Mouse (Mus musculus): Measurements from ENCODE around the gene Mis18bp1. TPM values are rescaled to one million over a fixed set of nuclear protein-coding genes. Genes with fewer than 3 reads are reported as not detected.

The Mis18bp1 gene
- polyA plus RNA-seq (2012; fragmentation: generic; extraction: Trizol): 1.9 TPM

DNA sequence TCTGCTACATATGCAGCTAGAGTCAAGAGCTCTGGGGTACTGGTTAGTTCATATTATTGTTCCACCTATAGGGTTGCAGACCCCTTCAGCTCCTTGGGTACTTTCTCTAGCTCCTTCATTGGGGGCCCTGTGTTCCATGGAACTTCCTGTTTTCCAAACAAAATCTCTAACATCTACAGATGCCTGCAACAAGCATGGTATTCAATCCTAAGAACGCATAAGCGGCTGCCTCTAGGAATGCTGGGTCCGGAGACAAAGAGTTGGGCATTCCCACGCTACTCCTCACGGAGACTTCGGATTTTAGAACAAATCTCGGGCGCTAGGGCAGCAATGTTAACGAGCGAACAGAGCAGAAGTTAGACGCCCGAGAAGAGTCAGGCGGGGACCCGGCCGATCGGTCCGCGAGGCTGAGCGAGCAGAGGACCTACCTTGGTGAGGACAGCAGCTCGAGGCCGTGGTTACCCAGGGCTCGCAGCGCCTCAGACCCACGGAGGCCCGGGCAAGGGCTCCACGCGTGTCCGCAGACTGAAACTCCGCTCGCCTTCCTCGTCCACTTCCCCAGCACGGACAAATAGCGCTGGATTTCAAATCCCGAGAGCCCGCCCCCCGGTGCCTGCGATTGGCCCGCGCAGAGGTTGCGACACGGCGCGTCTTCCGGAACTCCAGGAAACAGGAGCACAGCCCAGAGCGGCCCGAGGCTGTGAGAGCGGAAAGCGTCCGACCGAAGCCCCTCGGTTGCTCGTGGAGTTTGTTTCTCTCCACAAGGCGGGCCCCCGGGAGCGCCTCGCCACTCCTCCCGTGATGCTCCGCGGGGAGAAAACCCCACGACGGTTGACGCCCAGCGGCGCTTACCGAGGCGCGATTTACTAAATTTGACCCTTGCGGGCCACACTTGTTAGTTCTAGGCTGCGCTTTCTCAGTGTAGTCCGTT lies at the start of gene Mis18bp1:
Gene Mis18bp1 (minus strand): TSS at position 584 of the 931 bp plus-strand sequence.
- TF ChIP-seq SRF (IDR thresholded peaks at IDR 0.05; ENCODE audit: control insufficient read depth, insufficient read length, low read depth) (no peak), CEBPB (IDR thresholded peaks at IDR 0.05; ENCODE audit: insufficient read depth, poor library complexity, severe bottlenecking) (peak; percentile 83), POLR2A (IDR thresholded peaks at IDR 0.05; ENCODE audit: insufficient read length, low read depth) (peak; percentile 61), MYOD1 (IDR thresholded peaks at IDR 0.05; ENCODE audit: control insufficient read depth in 1 of 3, insufficient read length in 2 of 3, low read depth in 2 of 3) (no peak), MAX (IDR thresholded peaks at IDR 0.05; ENCODE audit: low read depth) (peak; percentile 1), REST (IDR thresholded peaks at IDR 0.05; ENCODE audit: insufficient read depth, insufficient read length) (no peak), POLR2AphosphoS2 (IDR thresholded peaks at IDR 0.05; ENCODE audit: insufficient read length, low read depth) (peak; percentile 33), USF1 (IDR thresholded peaks at IDR 0.05; ENCODE audit: low read depth) (no peak), MYOG (IDR thresholded peaks at IDR 0.05; ENCODE audit: control insufficient read depth in 1 of 3, insufficient read depth in 1 of 3, insufficient read length in 2 of 3, low read depth in 2 of 3) (no peak), TCF12 (IDR thresholded peaks at IDR 0.05; ENCODE audit: insufficient read depth, poor library complexity, severe bottlenecking) (no peak), E2F4 (IDR thresholded peaks at IDR 0.05; ENCODE audit: insufficient read depth) (peak; percentile 95)

GRCm38 (mm10) chr12:65216404-65216840 lies 44.0 kb upstream of the Mis18bp1 start:
- Histone ChIP-seq H3K4me3 (no peak overlapping the region), H3K36me3 (ENCODE audit: control insufficient read depth, insufficient read depth) (no peaks in the 10 kb centered on the region), H3K79me2 (ENCODE audit: control insufficient read depth, insufficient read depth) (no peaks in the 10 kb centered on the region), H3ac (ENCODE audit: control insufficient read depth, insufficient read length) (no peak overlapping the region), H3K27me3 (ENCODE audit: control insufficient read depth, insufficient read depth, insufficient read length) (no peaks in the 10 kb centered on the region), H3K4me2 (ENCODE audit: low read depth) (no peak overlapping the region)
- TF ChIP-seq POLR2AphosphoS2 (IDR thresholded peaks at IDR 0.05; ENCODE audit: insufficient read length, low read depth): no peak
- no peak for TF ChIP-seq TCF12 (IDR thresholded peaks at IDR 0.05; ENCODE audit: insufficient read depth, poor library complexity, severe bottlenecking)

More for the DNA sequence above, at the start of gene Mis18bp1:
- Histone ChIP-seq H3K36me3 (ENCODE audit: control insufficient read depth, insufficient read depth) (no peaks in the 10 kb centered on the region), H3K27me3 (ENCODE audit: control insufficient read depth, insufficient read depth, insufficient read length) (no peaks in the 10 kb centered on the region), H3K4me3 (peak within 1 kb of the TSS; percentile 56), H3K79me2 (ENCODE audit: control insufficient read depth, insufficient read depth) (peaks cover 48% of the 10 kb centered on the region), H3ac (ENCODE audit: control insufficient read depth, insufficient read length) (peak within 1 kb of the TSS; percentile 65), H3K4me2 (ENCODE audit: low read depth) (peak within 1 kb of the TSS; percentile 68)

- no peaks in the 10 kb centered on the region for H3K27me3 ChIP-seq (ENCODE audit: control insufficient read depth, insufficient read depth, insufficient read length)
- no peak overlapping the region for H3ac ChIP-seq (ENCODE audit: control insufficient read depth, insufficient read length)
- no peak overlapping the region for H3K4me3 ChIP-seq
- H3K79me2 ChIP-seq (ENCODE audit: control insufficient read depth, insufficient read depth): no peaks in the 10 kb centered on the region
- H3K36me3 ChIP-seq (ENCODE audit: control insufficient read depth, insufficient read depth): no peaks in the 10 kb centered on the region
- H3K4me2 ChIP-seq (ENCODE audit: low read depth): no peak overlapping the region
- TF ChIP-seq POLR2AphosphoS2 (IDR thresholded peaks at IDR 0.05; ENCODE audit: insufficient read length, low read depth) (no peak), SRF (IDR thresholded peaks at IDR 0.05; ENCODE audit: control insufficient read depth, insufficient read length, low read depth) (no peak)
Observed at GRCm38 (mm10) chr12:65206431-65206830, 34.0 kb upstream of the Mis18bp1 start.

DNA sequence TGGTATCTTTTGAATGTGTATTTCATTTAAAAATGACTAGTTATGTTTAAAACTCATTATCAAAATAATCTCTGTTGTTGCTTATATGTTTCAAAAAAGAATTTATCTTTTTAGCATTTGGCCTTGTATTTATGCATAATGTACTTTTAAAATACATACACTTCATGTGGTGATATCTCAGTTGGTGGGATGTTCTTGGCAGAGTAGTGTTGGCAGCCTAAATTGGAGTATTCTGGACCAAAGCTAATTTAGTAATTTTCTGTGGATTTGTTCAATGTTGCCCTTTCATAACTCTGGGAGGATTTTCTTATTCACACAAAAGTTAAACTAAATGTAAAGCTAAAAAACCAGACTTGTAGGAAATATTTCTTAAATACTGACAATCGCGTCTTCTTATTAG lies 29.4 kb upstream of the Mis18bp1 start:
- no peak for TF ChIP-seq USF1 (IDR thresholded peaks at IDR 0.05; ENCODE audit: low read depth)
- no peak for TF ChIP-seq TCF3 (IDR thresholded peaks at IDR 0.05; ENCODE audit: insufficient read length, low read depth)
- TF ChIP-seq REST (IDR thresholded peaks at IDR 0.05; ENCODE audit: insufficient read depth, insufficient read length): no peak
- no peak for TF ChIP-seq CEBPB (IDR thresholded peaks at IDR 0.05; ENCODE audit: insufficient read depth, poor library complexity, severe bottlenecking)
- no peak for TF ChIP-seq POLR2A (IDR thresholded peaks at IDR 0.05; ENCODE audit: insufficient read length, low read depth)
- TF ChIP-seq SRF (IDR thresholded peaks at IDR 0.05; ENCODE audit: control insufficient read depth, insufficient read length, low read depth): no peak
- no peak for TF ChIP-seq E2F4 (IDR thresholded peaks at IDR 0.05; ENCODE audit: insufficient read depth)
- no peak for TF ChIP-seq MYOG (IDR thresholded peaks at IDR 0.05; ENCODE audit: control insufficient read depth in 1 of 3, insufficient read depth in 1 of 3, insufficient read length in 2 of 3, low read depth in 2 of 3)
- no peak for TF ChIP-seq TCF12 (IDR thresholded peaks at IDR 0.05; ENCODE audit: insufficient read depth, poor library complexity, severe bottlenecking)
- no peak for TF ChIP-seq MAX (IDR thresholded peaks at IDR 0.05; ENCODE audit: low read depth)
- TF ChIP-seq MYOD1 (IDR thresholded peaks at IDR 0.05; ENCODE audit: control insufficient read depth in 1 of 3, insufficient read length in 2 of 3, low read depth in 2 of 3): no peak
- no peak for TF ChIP-seq POLR2AphosphoS2 (IDR thresholded peaks at IDR 0.05; ENCODE audit: insufficient read length, low read depth)
- Histone ChIP-seq H3K4me3 (no peak overlapping the region), H3K4me2 (ENCODE audit: low read depth) (no peak overlapping the region), H3ac (ENCODE audit: control insufficient read depth, insufficient read length) (no peak overlapping the region), H3K36me3 (ENCODE audit: control insufficient read depth, insufficient read depth) (no peaks in the 10 kb centered on the region), H3K27me3 (ENCODE audit: control insufficient read depth, insufficient read depth, insufficient read length) (no peaks in the 10 kb centered on the region), H3K79me2 (ENCODE audit: control insufficient read depth, insufficient read depth) (no peaks in the 10 kb centered on the region)

DNA sequence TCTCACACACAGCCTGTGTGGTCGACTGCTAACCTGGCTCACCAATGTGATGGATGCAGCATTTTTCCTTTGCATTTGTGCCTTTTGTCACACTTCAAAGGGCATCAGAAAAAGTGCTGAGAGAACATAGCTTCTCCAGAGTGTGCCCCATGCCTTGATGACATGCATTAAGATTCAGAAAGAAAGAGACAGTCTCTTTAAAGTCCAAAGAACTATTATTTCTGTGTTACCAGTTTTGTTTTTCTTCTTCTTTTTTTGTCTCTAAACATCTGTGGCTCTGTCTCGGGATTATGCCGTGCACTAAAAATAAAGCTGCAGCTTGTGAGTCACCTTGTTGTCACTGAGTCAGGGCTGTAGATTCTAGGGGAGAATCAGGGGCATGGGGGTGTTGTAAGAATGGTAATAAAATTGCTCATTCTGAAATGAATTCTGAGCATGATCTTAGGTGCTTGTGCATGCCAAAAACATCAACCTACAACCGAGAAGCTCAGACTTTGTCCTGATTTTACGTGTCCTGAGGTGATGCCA lies 21.7 kb upstream of the Mis18bp1 start:
- H3ac ChIP-seq (ENCODE audit: control insufficient read depth, insufficient read length): no peak overlapping the region
- peak overlapping the region; percentile 69 for H3K4me2 ChIP-seq (ENCODE audit: low read depth)
- H3K4me3 ChIP-seq: no peak overlapping the region
- H3K36me3 ChIP-seq (ENCODE audit: control insufficient read depth, insufficient read depth): no peaks in the 10 kb centered on the region
- H3K27me3 ChIP-seq (ENCODE audit: control insufficient read depth, insufficient read depth, insufficient read length): no peaks in the 10 kb centered on the region
- H3K79me2 ChIP-seq (ENCODE audit: control insufficient read depth, insufficient read depth): no peaks in the 10 kb centered on the region
- TF ChIP-seq MYOG (IDR thresholded peaks at IDR 0.05; ENCODE audit: control insufficient read depth in 1 of 3, insufficient read depth in 1 of 3, insufficient read length in 2 of 3, low read depth in 2 of 3) (no peak), USF1 (IDR thresholded peaks at IDR 0.05; ENCODE audit: low read depth) (no peak), POLR2AphosphoS2 (IDR thresholded peaks at IDR 0.05; ENCODE audit: insufficient read length, low read depth) (no peak), REST (IDR thresholded peaks at IDR 0.05; ENCODE audit: insufficient read depth, insufficient read length) (no peak), TCF3 (IDR thresholded peaks at IDR 0.05; ENCODE audit: insufficient read length, low read depth) (no peak), E2F4 (IDR thresholded peaks at IDR 0.05; ENCODE audit: insufficient read depth) (no peak), MYOD1 (IDR thresholded peaks at IDR 0.05; ENCODE audit: control insufficient read depth in 1 of 3, insufficient read length in 2 of 3, low read depth in 2 of 3) (no peak), CEBPB (IDR thresholded peaks at IDR 0.05; ENCODE audit: insufficient read depth, poor library complexity, severe bottlenecking) (no peak), TCF12 (IDR thresholded peaks at IDR 0.05; ENCODE audit: insufficient read depth, poor library complexity, severe bottlenecking) (no peak), MAX (IDR thresholded peaks at IDR 0.05; ENCODE audit: low read depth) (no peak), POLR2A (IDR thresholded peaks at IDR 0.05; ENCODE audit: insufficient read length, low read depth) (no peak), SRF (IDR thresholded peaks at IDR 0.05; ENCODE audit: control insufficient read depth, insufficient read length, low read depth) (no peak)
